Mouse (Mus musculus) retina, postnatal 7 days (tissue): ENCODE data around the gene Vsx2.

Experiments used
- DNase-seq: peaks from one replicate; pipeline ENCODE4 v3.0.0-alpha.2; 2012; ENCODE audit warnings: low read depth, low spot score

Gene Vsx2

DNA sequence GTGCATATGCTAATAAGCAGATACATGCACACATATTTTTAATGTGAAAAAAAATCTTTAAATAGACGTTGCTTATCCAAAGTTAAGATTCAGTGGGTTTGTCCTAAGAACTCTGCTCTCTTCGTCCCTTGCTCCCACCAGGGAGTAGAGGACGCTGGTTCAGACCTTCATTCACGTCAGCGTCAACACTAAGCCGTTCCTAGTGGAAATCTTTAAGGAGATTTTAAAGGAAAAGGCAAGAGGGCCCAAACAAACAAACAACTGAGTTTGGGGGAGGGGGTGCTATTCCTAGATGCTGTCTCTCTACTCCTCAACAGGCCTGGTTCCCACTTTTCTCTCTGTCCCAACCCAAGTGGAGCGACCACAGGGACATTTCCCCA is 2.8 kb downstream of the Vsx2 start:
- no peak for DNase-seq

DNA sequence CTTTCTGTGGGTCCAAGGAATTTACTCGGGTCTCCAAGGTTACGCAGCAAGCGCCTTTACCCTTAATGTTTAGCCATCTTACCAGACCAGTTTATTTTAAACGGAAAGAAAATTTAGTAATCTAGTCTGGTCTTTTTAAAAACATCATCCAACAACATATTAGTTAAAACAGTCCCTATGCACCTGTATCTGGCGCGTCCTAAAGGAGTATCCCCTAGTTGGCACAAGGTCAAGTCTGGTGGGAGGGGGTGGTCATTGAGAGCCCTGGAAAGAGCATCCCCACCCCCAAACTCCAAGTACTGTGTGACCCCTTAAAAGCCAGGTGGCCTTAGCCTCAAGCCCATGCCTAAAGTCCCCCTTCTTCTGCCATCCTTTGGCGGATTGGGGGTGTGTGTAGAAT is 3.5 kb downstream of the Vsx2 start:
- DNase-seq = no peak

DNA sequence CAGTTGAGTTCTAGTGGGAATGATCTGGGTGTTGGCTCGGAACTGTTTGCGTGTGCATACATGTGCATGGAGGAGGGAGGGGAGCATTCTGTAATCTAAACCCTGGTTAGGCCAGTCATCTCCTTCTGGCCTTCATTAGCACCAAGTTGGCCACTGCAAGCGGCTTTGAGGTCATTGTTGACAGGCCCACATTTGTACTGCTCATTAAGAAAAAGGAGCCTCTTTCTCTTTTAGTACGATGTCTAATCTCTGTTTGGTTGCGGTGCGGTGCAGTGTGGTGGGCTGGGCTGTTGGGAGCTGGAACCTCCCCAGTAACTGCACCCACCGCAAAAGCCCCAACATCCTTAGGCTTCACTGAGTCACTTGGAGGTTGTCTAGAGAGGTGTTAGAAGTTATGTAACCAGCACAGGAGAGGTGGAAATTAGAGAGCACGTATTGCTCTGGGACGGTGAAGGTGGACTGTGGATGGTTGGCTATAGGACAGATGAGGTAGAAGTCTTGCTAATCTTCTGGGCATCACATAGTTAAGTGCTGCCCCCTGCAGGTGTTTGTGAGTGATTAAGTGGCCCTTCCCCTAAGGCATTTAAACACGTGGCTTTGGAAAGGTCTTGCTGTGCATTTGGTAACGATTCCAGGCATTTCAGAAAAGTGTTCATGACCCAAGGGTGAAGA is 8.3 kb downstream of the Vsx2 start:
- no peak for DNase-seq

DNA sequence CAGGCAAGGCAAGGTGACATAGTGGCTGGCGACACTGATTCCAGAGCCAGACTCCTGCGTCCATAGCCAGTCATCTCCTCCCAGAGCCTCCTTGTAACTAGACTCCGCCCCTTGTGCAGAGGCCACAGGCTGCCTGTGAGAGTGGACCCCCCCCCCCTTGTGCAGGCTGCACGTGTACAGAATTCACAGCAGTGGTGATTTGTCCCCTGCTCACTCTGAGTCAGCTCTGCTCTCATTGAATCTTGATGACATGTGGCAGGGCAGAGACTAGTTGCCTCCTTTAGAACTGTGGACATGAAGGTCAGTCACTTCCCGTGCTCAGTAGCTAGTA is 8.8 kb downstream of the Vsx2 start:
- no peak for DNase-seq

DNA sequence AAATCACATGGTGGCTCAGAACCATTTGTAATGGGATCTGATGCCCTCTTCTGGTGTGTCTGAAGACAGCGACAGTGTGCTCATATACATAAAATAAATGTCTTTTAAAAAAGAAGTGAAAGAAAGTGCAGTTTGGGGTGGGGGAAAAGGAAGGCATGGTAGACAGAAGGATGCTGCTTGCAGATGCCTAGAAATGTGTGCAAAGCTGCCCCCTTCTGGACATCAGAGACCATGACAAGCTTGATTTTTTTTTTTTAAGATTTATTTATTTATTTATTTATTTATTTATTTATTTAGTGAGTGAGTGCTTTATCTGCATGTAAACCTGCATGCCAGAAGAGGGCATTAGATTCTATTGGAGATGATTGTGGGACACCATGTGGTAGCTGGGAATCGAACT is 11.7 kb downstream of the Vsx2 start:
- no peak for DNase-seq

DNA sequence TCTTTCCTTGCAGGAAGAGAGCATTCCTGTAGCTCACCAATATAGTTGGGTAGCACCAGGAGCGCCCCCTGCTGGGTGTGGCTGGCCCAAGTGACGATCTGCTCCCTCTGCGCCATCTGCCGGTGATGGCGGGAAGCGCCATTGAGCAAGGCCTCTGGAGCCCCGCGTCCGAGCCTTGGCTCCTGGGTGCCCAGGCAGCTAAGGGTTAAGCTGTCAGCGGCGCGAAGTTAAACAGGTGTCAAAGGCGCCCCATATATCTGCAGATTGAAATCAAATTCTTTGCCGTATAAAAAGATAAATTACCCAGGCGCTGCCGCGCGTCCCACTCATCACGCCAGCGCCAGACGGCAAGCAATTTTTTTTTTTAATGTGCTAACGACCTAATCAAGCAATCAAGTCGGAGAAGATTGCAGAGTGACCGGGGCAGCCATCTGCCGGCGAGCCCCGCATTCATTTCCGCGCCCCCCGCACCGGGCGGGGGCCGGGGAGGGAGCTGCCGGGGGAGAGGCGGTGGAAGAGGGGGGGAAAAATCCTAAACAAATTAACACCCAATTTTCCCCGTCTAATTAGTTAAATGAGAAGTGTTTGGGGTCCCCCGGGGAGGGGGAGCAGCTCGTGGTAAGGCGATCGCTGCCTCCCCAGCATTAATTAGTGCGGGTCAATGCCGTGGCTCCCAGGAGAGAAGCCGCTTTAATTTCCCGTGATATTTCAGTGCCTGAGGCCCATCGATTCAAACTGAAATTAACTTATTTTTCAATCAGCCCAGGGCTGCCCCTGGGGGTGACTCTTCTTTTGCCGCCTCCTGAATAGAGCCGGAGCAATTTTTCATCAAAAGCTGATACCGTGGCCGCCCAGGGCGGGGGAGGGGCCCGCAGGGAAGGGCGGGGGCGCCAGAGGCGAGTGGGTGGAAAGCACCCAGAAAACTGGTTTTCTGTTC is 20.5 kb downstream of the Vsx2 start:
- DNase-seq = peak; percentile 90

DNA sequence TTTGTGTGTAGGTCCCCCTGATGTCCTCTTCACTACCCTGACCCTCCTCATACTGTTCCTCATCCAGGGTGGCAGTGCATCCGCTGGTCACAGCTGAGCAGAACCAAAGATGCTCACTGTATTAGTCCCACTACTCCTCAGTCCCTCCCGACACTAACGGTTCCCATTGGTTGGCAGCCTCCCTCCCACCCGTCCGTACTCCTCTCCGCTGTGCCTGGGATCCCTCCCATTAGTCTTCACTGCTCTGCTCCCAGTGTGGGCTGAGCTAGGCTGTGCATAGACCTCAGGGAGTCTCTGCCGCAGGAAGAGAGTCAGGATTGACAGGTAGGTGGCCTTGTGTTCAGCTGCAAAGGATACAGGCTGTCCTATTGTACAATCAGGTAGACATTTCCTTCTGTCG is 28.8 kb downstream of the Vsx2 start:
- DNase-seq = no peak

DNA sequence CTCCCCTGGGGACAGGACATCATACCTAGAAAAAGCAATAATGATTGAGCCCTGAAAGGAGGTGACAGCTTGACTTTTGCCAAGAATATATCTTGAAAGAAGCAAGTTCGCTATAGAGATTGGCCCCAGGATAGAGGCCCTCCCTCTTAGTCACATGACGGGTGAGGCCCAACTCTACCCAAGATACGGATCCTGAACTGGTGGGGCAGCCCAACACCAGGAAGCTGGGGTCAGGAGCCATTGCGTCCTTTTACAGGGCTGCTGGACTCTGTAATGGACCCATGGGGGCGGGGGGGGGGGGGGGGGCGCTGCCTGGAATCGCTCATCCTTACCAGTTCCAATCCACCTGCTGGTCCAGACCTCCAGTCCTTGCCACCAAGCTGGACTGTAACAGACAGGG is 34.4 kb downstream of the Vsx2 start:
- no peak for DNase-seq

DNA sequence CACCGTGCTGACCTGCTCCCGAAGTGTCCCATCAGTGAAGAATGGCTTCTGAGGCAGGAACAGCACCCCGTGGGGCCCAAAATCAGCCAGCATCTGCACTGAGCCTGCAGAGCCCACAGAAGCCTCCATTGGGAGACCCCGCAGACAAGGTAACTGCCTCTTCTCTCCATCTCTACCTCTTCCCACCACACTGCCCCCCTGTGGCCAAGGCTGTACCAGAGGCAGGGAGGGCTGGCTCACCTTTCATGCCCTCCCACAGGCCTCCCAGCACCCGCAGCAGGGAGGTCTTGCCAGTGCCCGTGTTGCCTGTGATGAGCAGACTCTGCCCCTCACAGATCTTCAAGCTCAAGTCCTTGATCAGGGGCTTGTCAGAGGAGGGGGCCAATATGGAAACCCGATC is 36.3 kb downstream of the Vsx2 start:
- DNase-seq = no peak

DNA sequence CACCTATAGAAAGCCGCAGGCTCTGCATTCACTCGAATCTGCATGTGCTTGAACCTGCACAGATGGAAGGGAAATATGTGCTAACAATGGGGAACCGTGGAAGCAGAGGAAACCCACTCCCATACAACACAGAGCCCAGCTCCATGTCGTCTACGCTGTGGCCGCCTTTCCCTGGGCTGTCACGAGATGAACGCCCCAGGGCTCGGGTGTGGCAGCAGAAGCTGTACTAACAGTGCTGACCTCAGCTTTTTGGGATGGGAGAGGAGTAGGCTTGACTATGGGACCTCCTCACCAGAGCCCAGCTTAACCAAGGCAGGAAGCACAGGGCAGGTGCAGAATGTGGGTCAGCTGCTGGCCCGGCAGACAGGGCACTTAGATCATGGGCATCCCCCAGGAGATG is 42.2 kb downstream of the Vsx2 start:
- DNase-seq = no peak

DNA sequence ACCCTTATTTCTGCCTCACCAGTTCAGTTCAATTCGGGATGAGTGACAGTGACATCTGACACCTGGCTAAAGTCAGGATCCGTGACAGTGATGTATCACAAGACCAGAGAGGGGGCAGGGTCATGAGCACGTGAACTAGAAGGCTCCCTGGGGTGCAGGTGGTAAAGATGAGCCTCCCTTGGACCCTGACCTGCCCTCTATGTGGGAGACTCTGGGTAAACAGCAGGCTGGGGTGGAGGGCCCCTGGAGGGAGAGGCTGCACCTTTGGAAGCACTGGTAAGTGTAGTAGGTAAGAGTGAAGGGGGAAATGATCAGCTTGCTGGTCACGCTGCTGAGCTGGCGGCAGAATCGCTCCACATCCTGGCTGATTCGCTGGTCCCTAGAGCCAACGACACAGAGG is 43.0 kb downstream of the Vsx2 start:
- no peak for DNase-seq

DNA sequence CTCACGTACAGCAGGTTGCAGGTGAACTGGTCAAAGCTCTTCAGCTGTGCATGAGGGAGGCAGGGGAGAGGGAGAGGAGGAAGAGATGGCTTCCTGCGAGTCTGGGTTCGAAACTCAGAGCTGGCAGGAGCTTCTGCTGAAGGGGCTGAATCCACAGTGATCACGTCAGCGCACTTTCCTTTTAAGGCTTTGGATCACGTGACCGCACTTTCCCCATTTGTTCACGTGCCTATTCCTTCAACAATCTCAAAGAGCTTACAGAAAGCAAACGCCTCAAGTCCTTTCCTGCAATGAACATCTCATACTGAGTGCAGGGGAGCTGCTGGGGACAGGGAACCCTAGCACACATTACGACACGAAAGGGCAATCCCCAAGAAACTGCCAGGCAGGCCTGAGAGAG is 44.4 kb downstream of the Vsx2 start:
- DNase-seq = no peak

DNA sequence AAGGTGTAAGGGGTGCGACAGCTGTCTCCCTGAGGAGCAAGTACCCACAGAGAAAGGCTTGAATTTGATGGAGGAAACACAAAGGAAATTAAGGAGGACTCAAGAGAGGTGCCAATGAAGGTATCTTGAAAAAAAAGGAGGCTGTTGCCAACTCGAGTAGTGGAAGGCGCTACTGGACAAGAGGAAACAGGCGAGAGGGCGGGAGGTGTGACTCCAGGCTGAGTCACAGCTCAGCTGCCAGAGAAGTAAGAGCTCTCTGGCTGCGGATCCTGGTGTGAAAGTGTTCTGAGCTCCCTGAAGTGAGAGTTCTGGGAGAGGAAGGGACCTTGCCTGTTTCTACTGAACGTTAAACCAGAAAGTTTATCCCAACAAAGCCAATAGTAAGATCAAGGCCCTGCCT is 45.0 kb downstream of the Vsx2 start:
- no peak for DNase-seq

DNA sequence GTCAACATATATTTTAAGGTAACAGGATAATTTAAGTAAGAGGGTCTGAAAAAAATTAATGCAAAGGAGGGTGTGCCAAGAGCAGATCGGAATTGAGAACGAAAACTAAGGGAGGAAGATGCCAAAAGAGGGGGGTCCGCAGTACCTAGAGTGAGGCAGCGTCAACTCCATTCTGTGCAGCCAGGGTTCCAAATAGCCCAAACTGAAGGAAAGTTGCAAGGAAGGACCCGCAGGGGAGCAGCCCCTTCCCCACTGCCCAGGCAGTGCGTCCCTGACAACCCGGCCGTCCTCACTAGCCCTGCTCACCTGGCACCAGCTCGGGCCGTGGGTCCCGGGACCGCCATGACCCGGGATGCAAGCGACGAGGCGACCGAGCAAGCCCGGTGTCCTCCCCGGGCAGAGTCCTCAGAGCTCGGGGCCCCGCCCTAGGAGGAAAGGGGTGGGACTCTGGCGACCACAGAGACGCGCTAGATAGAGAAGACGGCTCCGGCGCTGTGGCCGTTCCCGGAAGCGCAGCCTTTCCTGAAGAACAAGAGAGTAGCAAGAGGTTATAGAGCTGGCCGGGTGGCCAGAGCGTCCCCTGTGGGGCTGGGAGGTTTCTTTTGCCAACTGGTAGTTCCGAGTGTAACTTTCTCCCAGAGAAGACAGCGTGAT is 47.5 kb downstream of the Vsx2 start, which contains the start of gene Abcd4:
TSS of gene Abcd4 (minus strand) at position 437 of the 654 bp plus-strand sequence.
- DNase-seq = peak; percentile 77

DNA sequence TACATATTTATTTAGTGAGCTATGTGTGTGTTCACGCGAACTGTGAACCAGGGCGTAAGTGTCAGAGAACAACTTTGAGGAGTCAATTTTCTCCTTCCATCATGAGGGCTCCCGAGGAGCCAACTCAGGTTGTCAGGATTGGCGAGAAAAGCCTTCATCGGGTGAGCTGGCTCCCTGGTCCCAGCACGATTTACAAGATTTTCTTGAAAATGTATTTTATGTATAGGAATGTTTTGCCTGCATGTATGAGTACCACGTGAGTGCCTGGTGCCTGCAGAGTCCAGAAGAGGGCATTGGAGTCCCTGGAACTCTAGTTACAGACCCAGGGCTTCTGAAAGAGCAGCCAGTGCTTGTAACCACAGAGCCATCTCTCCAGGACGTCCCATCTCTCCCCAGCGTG is 48.1 kb downstream of the Vsx2 start:
- DNase-seq = no peak

DNA sequence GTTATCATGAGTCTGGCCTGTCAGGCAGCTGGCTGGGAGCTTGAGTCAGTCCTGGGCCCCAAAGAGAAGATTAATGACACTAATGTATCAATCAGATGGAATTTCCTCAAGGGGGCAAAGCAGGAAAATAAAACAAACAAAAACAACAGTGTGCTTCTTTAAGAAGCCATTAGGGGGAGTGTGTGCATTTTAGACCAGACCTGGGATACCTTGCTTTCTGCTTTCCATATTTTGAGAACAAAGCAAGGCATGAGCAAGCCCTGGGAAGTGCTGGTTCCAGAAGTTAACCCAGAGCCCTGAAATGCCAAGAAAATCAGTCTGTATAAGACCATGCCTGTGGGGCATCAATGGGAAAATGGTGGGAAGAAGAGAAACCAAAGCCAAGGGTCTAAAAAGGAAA is 51.4 kb downstream of the Vsx2 start:
- DNase-seq = no peak

DNA sequence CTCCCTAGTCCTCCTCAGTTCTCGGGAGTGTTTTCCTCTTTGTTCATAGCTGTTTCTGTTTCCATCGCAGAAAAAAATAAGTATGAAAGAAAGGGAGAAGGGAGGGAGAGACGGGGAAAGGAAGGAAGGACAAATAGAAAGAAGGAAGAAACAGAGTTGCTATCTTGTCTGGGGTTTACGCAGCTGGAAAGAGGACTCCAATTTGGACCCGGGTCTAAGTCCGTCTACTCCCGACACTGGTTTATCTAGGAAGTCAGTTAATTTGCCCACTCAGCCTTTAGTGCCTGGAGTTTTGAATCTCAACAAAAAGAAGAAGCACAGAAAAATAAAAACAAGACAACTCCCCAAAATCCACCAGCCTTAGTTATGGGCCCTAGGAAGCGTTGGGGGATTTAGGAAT is 55.0 kb downstream of the Vsx2 start:
- no peak for DNase-seq

DNA sequence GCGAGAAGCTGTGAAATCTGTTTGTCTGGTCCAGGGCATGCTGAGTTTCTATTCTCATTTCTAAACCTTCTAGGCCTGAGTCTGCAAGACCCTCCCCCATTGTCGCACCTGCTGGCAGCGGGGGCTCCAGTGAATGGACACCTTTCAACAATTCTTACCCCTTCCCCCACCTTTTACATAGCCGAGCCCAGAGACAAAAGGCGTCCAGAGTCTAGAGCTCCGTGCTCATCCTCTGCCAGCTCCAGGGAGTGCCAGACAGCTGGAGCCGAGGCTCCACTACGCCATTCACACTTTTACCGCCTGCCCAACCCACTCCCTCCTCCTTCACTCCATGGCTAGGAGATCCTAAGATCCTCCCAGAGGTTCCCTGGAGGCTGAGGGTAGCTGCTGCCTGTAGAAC is 55.6 kb downstream of the Vsx2 start:
- no peak for DNase-seq

DNA sequence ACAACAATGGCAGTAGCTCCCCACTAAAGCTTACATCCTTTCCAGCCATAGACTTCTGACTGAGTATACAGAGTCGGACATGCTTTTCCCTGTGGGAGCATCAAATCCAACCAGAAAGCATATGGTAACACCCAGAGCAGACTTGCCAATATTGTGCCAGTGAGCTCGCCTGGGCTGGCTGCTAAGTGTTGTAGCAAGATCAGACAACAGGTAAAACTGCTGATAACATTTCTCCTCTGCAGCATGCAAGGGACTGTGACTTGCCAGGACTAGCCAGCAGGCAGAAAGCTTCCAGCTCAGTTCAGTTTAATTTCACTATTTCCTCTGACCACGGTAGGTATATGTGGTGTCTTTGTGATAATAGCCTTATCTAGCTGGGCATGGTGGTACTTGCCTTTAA is 62.3 kb downstream of the Vsx2 start:
- DNase-seq = no peak

DNA sequence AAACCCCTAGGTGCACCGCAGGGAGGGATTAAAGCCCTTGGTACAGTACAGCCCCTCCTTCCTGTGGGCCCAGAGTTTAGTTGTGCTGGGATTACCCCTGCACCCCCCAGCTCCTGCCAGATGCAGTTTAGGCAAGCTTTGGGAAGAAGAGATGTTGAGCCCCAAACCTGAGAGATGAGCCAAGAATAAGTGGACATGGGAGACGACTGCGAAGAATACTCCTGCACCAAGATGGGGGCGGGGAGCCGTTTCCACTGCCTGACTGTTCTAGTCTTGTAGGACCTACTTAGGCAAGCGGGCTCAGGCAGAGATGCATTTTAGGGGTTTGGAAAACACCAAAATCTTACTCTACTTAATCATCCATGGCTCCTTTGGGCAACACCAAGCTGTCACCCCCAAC is 70.7 kb downstream of the Vsx2 start:
- DNase-seq = peak; percentile 19

DNA sequence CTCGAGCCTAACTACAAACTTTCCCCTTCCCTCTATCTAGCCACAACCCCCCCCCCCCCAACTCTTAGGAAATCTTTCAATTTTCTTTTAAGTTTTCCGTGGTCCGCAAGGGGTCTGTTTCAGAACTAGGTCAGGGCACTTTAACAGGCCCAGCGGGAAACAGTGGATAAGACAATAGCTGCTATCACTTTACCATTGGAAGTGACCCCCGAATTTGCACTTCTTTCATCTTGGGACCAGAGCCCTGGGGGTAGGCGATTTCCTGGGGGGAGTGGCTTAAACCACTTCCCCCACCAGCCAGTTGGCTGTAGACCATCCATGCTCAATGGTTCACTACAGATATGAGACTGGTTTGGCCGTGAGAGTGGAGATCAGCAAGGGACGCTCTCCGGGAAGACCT is 71.1 kb downstream of the Vsx2 start, which contains the start of gene Vrtn:
TSS of gene Vrtn (plus strand) at position 366 of the 400 bp plus-strand sequence.
- no peak for DNase-seq
